Mouse (Mus musculus) liver, embryonic 14.5 days (tissue): ENCODE results near the gene Pop5. TPM values are rescaled to one million over a fixed set of nuclear protein-coding genes. Genes with fewer than 3 reads are reported as not detected.

ENCODE experiments used
- ATAC-seq: fragments of 200-750 bp; cut with Nextera tagmentation; 2 replicates; pipeline ENCODE4 v1.8.0; 2017; ENCODE audit warnings: moderate number of reproducible peaks, mild to moderate bottlenecking, moderate library complexity; ENCODE audit not compliant: insufficient read depth
- DNase-seq, 3 experiments: peaks; one replicate each; pipeline ENCODE4 v3.0.0-alpha.2; 2012 to 2013; ENCODE audit warnings: low read depth in 3 of 3, low spot score in 3 of 3
- H3K27ac ChIP-seq: fragments of 300-500 bp; sonication (generic); 2 replicates; pipeline ENCODE4 v1.5.1; 2014; ENCODE audit warnings: moderate library complexity, mild to moderate bottlenecking, control low read depth, inconsistent platforms
- H3K27me3 ChIP-seq: fragments of 300-500 bp; sonication (generic); 2 replicates; pipeline ENCODE4 v1.6.1; 2014; ENCODE audit warnings: mild to moderate bottlenecking, low read length, moderate library complexity; ENCODE audit not compliant: control insufficient read depth, insufficient read depth
- H3K36me3 ChIP-seq: fragments of 300-500 bp; sonication (generic); replicated peaks from 2 replicates; pipeline ENCODE4 v1.6.1; 2014; ENCODE audit warnings: low read depth; ENCODE audit not compliant: control insufficient read depth, insufficient read depth
- H3K4me1 ChIP-seq, 2 experiments: fragments of 200-500 bp in 1 of 2; fragments of 300-500 bp in 1 of 2; sonication (generic) in 1 of 2; replicated peaks; 2 replicates each; pipeline ENCODE4 v1.6.1; 2012 to 2014; ENCODE audit warnings: antibody characterized with exemption in 1 of 2, inconsistent platforms in 1 of 2, low read length in 1 of 2; ENCODE audit not compliant: control insufficient read depth in 2 of 2, insufficient read depth in 2 of 2
- H3K4me2 ChIP-seq: fragments of 300-500 bp; sonication (generic); 2 replicates; pipeline ENCODE4 v1.6.1; 2014; ENCODE audit warnings: low read depth, mild to moderate bottlenecking, control low read depth, moderate library complexity
- H3K4me3 ChIP-seq, 2 experiments: fragments of 200-500 bp in 1 of 2; fragments of 300-500 bp in 1 of 2; sonication (generic) in 1 of 2; 2 replicates each; pipeline ENCODE4 v1.5.1; 2012 to 2014; ENCODE audit warnings: low read depth in 2 of 2, low read length in 2 of 2, mild to moderate bottlenecking in 2 of 2, control low read depth in 1 of 2, inconsistent platforms in 1 of 2, moderate library complexity in 1 of 2; ENCODE audit not compliant: insufficient read depth in 1 of 2
- H3K9ac ChIP-seq: fragments of 300-500 bp; sonication (generic); replicated peaks from 2 replicates; pipeline ENCODE4 v1.6.1; 2014; ENCODE audit warnings: mild to moderate bottlenecking, control low read depth, moderate library complexity
- H3K9me3 ChIP-seq: fragments of 300-500 bp; sonication (generic); 2 replicates; pipeline ENCODE4 v1.6.1; 2016; ENCODE audit warnings: low read length, mixed read lengths; ENCODE audit not compliant: control insufficient read depth
- CTCF ChIP-seq: IDR thresholded peaks from 2 replicates; pipeline ENCODE4 v1.5.1; 2016; ENCODE audit warnings: antibody characterized with exemption, low read depth, control low read depth
- EP300 ChIP-seq: IDR thresholded peaks from 2 replicates; pipeline ENCODE4 v1.6.1; 2016; ENCODE audit warnings: antibody characterized with exemption, low read depth
- whole genome bisulfite sequencing: fragments of 180-500 bp; shearing (Covaris S2); extraction: QIAGEN DNeasy Blood & Tissue Kit; methylation state at CpG from one replicate; pipeline ENCODE4 v1.1.7; 2014; ENCODE audit not compliant: insufficient replicate concordance; 5-methylcytosine and 5-hydroxymethylcytosine counted together
- polyA plus RNA-seq, 2 experiments: library from polyadenylated mRNA; depleted of rRNA in 1 of 2; stranded (reverse) in 1 of 2; unstranded in 1 of 2; fragments of >200 nt; fragmentation: Nextera tagmentation in 1 of 2; extraction: Ambion mirVana in 1 of 2; gene quantifications; 2 replicates each; pipeline versions ENCODE4 v1.2.1 to v1.2.3; 2012 to 2014

Pop5 gene
- polyA plus RNA-seq, 2 experiments = 55.2 to 95.5 TPM

- Histone ChIP-seq H3K27ac (no peak overlapping the region), H3K9ac (no peak overlapping the region), H3K9me3 (no peaks in the 10 kb centered on the region), H3K4me2 (no peak overlapping the region), H3K4me3 (no peak overlapping the region), H3K27me3 (no peaks in the 10 kb centered on the region), H3K4me1 (peaks cover 6 to 16% of the 10 kb centered on the region in 2 experiments), H3K36me3 (no peaks in the 10 kb centered on the region; the same call in 1 of the 2 replicates)
- TF ChIP-seq EP300 = no peak
- no peak for TF ChIP-seq CTCF
- no peak for DNase-seq
- 68% methylated on average over 2 of the region's 2 CpGs for WGBS
- ATAC-seq = no peak
Observed at GRCm38 (mm10) chr5:115278785-115279184, 43.1 kb downstream of the Pop5 start.

GRCm38 (mm10) chr5:115279226-115280049, 43.8 kb downstream of the Pop5 start, which contains the start of gene Coq5:
Gene Coq5, plus strand, starts transcription at chr5:115279666.
- TF ChIP-seq CTCF = no peak
- peak; percentile 30; the same call in 1 of the 2 replicates for TF ChIP-seq EP300
- Histone ChIP-seq H3K9ac (peak within 1 kb of the TSS; percentile 56), H3K4me3 (peak within 1 kb of the TSS; percentile 66 to 96), H3K36me3 (peaks cover 5% of the 10 kb centered on the region), H3K4me2 (peak within 1 kb of the TSS; percentile 87), H3K9me3 (no peaks in the 10 kb centered on the region), H3K4me1 (peaks cover 6 to 16% of the 10 kb centered on the region in 2 experiments), H3K27ac (peak within 1 kb of the TSS; percentile 9), H3K27me3 (no peaks in the 10 kb centered on the region)
- WGBS = 3% methylated on average over 45 of the region's 45 CpGs
- DNase-seq (peak; percentile 73 to 80 (median 79)), ATAC-seq (peak; percentile 84)

GRCm38 (mm10) chr5:115280050-115280687, 44.5 kb downstream of the Pop5 start:
- ATAC-seq = peak; percentile 24
- WGBS = 3% methylated on average over 17 of the region's 17 CpGs
- Histone ChIP-seq H3K9me3 (no peaks in the 10 kb centered on the region), H3K9ac (peak overlapping the region; percentile 56), H3K4me1 (peaks cover 6 to 13% of the 10 kb centered on the region in 2 experiments), H3K27me3 (no peaks in the 10 kb centered on the region), H3K4me2 (peak overlapping the region; percentile 87), H3K4me3 (peak overlapping the region; percentile 66 to 96), H3K36me3 (peaks cover 9% of the 10 kb centered on the region), H3K27ac (peak overlapping the region; percentile 9)
- TF ChIP-seq EP300 (no peak), CTCF (no peak)
- DNase-seq = no peak

GRCm38 (mm10) chr5:115284735-115285134, 49.1 kb downstream of the Pop5 start:
- no peaks in the 10 kb centered on the region for H3K27me3 ChIP-seq
- no peak overlapping the region for H3K4me3 ChIP-seq
- no peak for ATAC-seq
- H3K9ac ChIP-seq = no peak overlapping the region
- H3K4me2 ChIP-seq = no peak overlapping the region
- peaks cover 3 to 6% of the 10 kb centered on the region in 2 experiments for H3K4me1 ChIP-seq
- H3K27ac ChIP-seq = no peak overlapping the region
- DNase-seq = no peak
- 83% methylated on average over 3 of the region's 3 CpGs for WGBS
- TF ChIP-seq EP300 (no peak), CTCF (peak; percentile 72)
- H3K36me3 ChIP-seq = peaks cover 24% of the 10 kb centered on the region
- no peaks in the 10 kb centered on the region for H3K9me3 ChIP-seq

- H3K9me3 ChIP-seq = no peaks in the 10 kb centered on the region
- DNase-seq = no peak
- 80% methylated on average over 8 of the region's 8 CpGs for WGBS
- TF ChIP-seq CTCF = peak; percentile 69
- TF ChIP-seq EP300 = no peak
- peaks cover 12 to 27% of the 10 kb centered on the region in 2 experiments for H3K4me1 ChIP-seq
- H3K4me3 ChIP-seq = no peak overlapping the region
- H3K4me2 ChIP-seq = no peak overlapping the region
- H3K27me3 ChIP-seq = no peaks in the 10 kb centered on the region
- no peak for ATAC-seq
- no peak overlapping the region for H3K9ac ChIP-seq
- no peak overlapping the region for H3K27ac ChIP-seq
- peaks cover 36% of the 10 kb centered on the region for H3K36me3 ChIP-seq
Observed at GRCm38 (mm10) chr5:115294173-115294572, 58.5 kb downstream of the Pop5 start.

Other genes starting within 250 kb of the Pop5 start
- 17.2 and 17.6 TPM in 2 replicates for gene Sppl3, start 224.7 kb upstream of the Pop5 start, polyA plus RNA-seq (2012; rRNA removed)
- 5.4 and 7.0 TPM in 2 replicates for gene Sppl3, start 224.7 kb upstream of the Pop5 start, polyA plus RNA-seq (2014; fragmentation: Nextera tagmentation; extraction: Ambion mirVana)
- 0.07 TPM in 1 of 2 replicates, not detected in the other for gene Gm10401, start 137.5 kb upstream of the Pop5 start, polyA plus RNA-seq (2012; rRNA removed)
- gene Gm10401, start 137.5 kb upstream of the Pop5 start, polyA plus RNA-seq (2014; fragmentation: Nextera tagmentation; extraction: Ambion mirVana) = 11.9 and 14.0 TPM in 2 replicates
- gene Acads, start 116.5 kb upstream of the Pop5 start, polyA plus RNA-seq (2012; rRNA removed) = 26.0 and 26.4 TPM in 2 replicates
- 21.2 and 22.9 TPM in 2 replicates for gene Acads, start 116.5 kb upstream of the Pop5 start, polyA plus RNA-seq (2014; fragmentation: Nextera tagmentation; extraction: Ambion mirVana)
- 6.2 and 6.3 TPM in 2 replicates for gene Unc119b, start 100.9 kb upstream of the Pop5 start, polyA plus RNA-seq (2012; rRNA removed)
- 5.6 and 7.5 TPM in 2 replicates for gene Unc119b, start 100.9 kb upstream of the Pop5 start, polyA plus RNA-seq (2014; fragmentation: Nextera tagmentation; extraction: Ambion mirVana)
- 22.3 and 34.1 TPM in 2 replicates for gene Mlec, start 77.7 kb upstream of the Pop5 start, polyA plus RNA-seq (2012; rRNA removed)
- 13.9 and 16.1 TPM in 2 replicates for gene Mlec, start 77.7 kb upstream of the Pop5 start, polyA plus RNA-seq (2014; fragmentation: Nextera tagmentation; extraction: Ambion mirVana)
- 0.13 and 0.26 TPM in 2 replicates for gene Cabp1, start 41.5 kb upstream of the Pop5 start, polyA plus RNA-seq (2012; rRNA removed)
- gene Cabp1, start 41.5 kb upstream of the Pop5 start, polyA plus RNA-seq (2014; fragmentation: Nextera tagmentation; extraction: Ambion mirVana) = 0.14 TPM in 1 of 2 replicates, not detected in the other
- 84.1 and 97.0 TPM in 2 replicates for gene Rnf10, start 37.1 kb downstream of the Pop5 start, polyA plus RNA-seq (2012; rRNA removed)
- gene Rnf10, start 37.1 kb downstream of the Pop5 start, polyA plus RNA-seq (2014; fragmentation: Nextera tagmentation; extraction: Ambion mirVana) = 60.2 and 68.3 TPM in 2 replicates
- gene Coq5, start 43.8 kb downstream of the Pop5 start, polyA plus RNA-seq (2012; rRNA removed) = 8.2 and 10.3 TPM in 2 replicates
- 28.4 and 28.7 TPM in 2 replicates for gene Coq5, start 43.8 kb downstream of the Pop5 start, polyA plus RNA-seq (2014; fragmentation: Nextera tagmentation; extraction: Ambion mirVana)
- 63.0 and 152 TPM in 2 replicates for gene Dynll1, start 65.2 kb downstream of the Pop5 start, polyA plus RNA-seq (2012; rRNA removed)
- gene Dynll1, start 65.2 kb downstream of the Pop5 start, polyA plus RNA-seq (2014; fragmentation: Nextera tagmentation; extraction: Ambion mirVana) = 636 and 642 TPM in 2 replicates
- gene Srsf9, start 91.3 kb downstream of the Pop5 start, polyA plus RNA-seq (2012; rRNA removed) = 31.8 and 46.2 TPM in 2 replicates
- gene Srsf9, start 91.3 kb downstream of the Pop5 start, polyA plus RNA-seq (2014; fragmentation: Nextera tagmentation; extraction: Ambion mirVana) = 81.6 and 93.6 TPM in 2 replicates
- 11.6 and 12.5 TPM in 2 replicates for gene Gatc, start 105.3 kb downstream of the Pop5 start, polyA plus RNA-seq (2012; rRNA removed)
- 13.6 and 15.4 TPM in 2 replicates for gene Gatc, start 105.3 kb downstream of the Pop5 start, polyA plus RNA-seq (2014; fragmentation: Nextera tagmentation; extraction: Ambion mirVana)
- gene Triap1, start 105.4 kb downstream of the Pop5 start, polyA plus RNA-seq (2012; rRNA removed) = 11.0 and 15.4 TPM in 2 replicates
- 28.9 and 30.8 TPM in 2 replicates for gene Triap1, start 105.4 kb downstream of the Pop5 start, polyA plus RNA-seq (2014; fragmentation: Nextera tagmentation; extraction: Ambion mirVana)
- 747 and 780 TPM in 2 replicates for gene Cox6a1, start 113.1 kb downstream of the Pop5 start, polyA plus RNA-seq (2012; rRNA removed)
- gene Cox6a1, start 113.1 kb downstream of the Pop5 start, polyA plus RNA-seq (2014; fragmentation: Nextera tagmentation; extraction: Ambion mirVana) = 731 and 761 TPM in 2 replicates
- 0.95 and 1.2 TPM in 2 replicates for gene Msi1, start 193.8 kb downstream of the Pop5 start, polyA plus RNA-seq (2012; rRNA removed)
- gene Msi1, start 193.8 kb downstream of the Pop5 start, polyA plus RNA-seq (2014; fragmentation: Nextera tagmentation; extraction: Ambion mirVana) = 0.37 and 0.59 TPM in 2 replicates
- not detected in 2 replicates for gene Pla2g1b, start 230.4 kb downstream of the Pop5 start, polyA plus RNA-seq (2012; rRNA removed)
- not detected in 2 replicates for gene Pla2g1b, start 230.4 kb downstream of the Pop5 start, polyA plus RNA-seq (2014; fragmentation: Nextera tagmentation; extraction: Ambion mirVana)
- gene Sirt4, start 248.9 kb downstream of the Pop5 start, polyA plus RNA-seq (2012; rRNA removed) = 8.4 and 9.4 TPM in 2 replicates
- gene Sirt4, start 248.9 kb downstream of the Pop5 start, polyA plus RNA-seq (2014; fragmentation: Nextera tagmentation; extraction: Ambion mirVana) = 2.8 and 3.9 TPM in 2 replicates